Mouse (Mus musculus) erythroblast, embryonic 14.5 days (primary cell): ENCODE results near the gene Aldh3b3.

Experiments used
- GATA1 ChIP-seq: IDR thresholded peaks from 2 replicates; pipeline ENCODE4 v1.6.1; 2012; ENCODE audit warnings: low read length, inconsistent platforms, mixed read lengths
- TAL1 ChIP-seq: IDR thresholded peaks from 3 replicates; pipeline ENCODE4 v1.6.1; 2012; ENCODE audit warnings: low read length, inconsistent platforms, mixed read lengths

- TF ChIP-seq GATA1 (no peak), TAL1 (no peak)
Observed at GRCm38 (mm10) chr19:3912337-3913204, 45.9 kb upstream of the Aldh3b3 start, which contains the start of gene Ndufs8.
